Mouse (Mus musculus): ENCODE data around the gene Ptpn1.

The Ptpn1 gene

DNA sequence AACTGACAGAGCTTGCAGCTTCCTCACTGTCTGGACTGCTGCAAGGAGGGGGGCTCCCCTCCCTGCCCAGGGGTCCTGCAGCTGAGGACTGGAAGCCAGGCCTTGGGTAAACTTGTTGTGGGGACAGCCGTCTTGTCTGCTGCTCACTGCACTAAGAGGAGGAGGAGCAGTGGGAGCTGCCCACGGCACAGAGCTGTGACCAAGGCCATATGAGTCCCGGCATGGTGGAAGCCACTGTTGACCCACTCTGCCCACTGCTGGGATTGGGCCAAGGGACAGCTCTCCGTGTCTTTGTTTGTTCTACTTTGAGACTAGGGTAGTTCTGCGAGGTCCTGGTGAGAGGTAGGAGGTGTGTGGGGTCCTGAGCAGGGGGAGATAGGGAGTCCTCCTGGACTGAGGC, 40.3 kb downstream of the Ptpn1 start:
- 58% methylated on average over 5 of the region's 5 CpGs for WGBS

GRCm38 (mm10) chr2:167972809-167973208, 41.0 kb downstream of the Ptpn1 start:
- 21% methylated on average over 1 of the region's 1 CpGs for WGBS

GRCm38 (mm10) chr2:167975746-167976145, 43.9 kb downstream of the Ptpn1 start:
- 76% methylated on average over 12 of the region's 12 CpGs for WGBS

DNA sequence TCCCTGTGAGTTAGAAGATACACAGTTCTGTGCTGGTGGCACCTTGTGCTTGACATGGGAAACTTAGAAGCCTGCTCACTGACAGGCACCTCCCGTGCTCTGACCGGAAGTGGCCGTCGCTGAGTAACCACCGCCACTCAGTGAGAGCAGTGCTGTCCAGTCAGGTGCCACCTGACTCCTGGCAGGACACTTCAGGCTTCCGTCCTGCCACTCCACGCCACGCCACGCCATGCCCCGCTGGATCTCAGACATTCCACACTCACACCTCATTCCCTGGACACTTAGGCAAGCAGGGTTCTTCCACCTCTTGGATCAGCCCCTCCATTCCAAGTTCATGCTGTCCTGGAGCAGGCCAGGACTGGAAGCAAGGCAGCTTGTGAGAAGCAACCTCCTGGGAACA, 46.4 kb downstream of the Ptpn1 start:
- 91% methylated on average over 10 of the region's 10 CpGs for WGBS

- 83% methylated on average over 10 of the region's 10 CpGs for WGBS
Observed at GRCm38 (mm10) chr2:167980391-167980790, 48.5 kb downstream of the Ptpn1 start.

DNA sequence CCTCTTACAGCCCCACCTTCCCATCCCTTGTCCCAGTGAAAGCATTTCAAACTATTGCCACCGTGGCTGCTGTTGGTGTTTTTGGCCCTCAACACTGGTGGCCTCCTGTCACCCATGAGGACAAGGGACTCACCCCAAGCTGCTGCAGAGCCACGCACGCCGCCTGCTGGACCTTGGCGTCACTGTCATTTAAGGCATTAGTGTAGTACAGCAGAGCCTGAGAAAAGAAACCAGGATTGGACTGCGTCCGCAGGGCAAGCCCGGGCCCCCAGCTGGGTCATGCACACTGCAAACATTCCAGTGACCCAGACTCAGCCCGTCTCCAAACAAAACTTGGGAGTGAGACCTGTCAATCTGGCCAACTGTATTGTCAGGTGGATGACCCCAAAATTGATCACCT, 50.8 kb downstream of the Ptpn1 start:
- 72% methylated on average over 9 of the region's 9 CpGs for WGBS

GRCm38 (mm10) chr2:167984371-167984770, 52.5 kb downstream of the Ptpn1 start:
- WGBS: 81% methylated on average over 5 of the region's 5 CpGs

DNA sequence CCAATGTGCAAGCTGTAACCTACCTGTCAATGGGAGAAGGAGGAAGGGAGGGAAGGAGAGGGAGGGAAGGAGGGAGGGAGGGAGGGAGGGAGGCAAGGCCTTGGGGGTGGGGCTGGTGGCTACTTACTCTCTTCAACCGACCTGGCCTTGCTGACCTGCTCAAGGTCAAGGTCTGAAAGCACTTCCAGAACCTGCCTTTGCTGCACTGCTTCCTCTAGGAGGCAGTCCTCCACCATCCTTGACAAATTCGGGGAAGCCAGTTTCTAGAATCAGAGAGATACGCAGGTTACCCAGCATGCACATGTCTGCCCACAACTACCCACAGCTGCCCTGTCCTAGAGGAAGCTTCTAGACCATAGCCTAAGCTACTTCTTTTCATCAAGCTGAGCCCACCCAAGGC, 53.1 kb downstream of the Ptpn1 start:
- 58% methylated on average over 3 of the region's 3 CpGs for WGBS

- WGBS: 26% methylated on average over 7 of the region's 7 CpGs
Observed at GRCm38 (mm10) chr2:167986762-167987161, 54.9 kb downstream of the Ptpn1 start.

GRCm38 (mm10) chr2:167987640-167988039, 55.8 kb downstream of the Ptpn1 start:
- WGBS: 82% methylated on average over 12 of the region's 12 CpGs

DNA sequence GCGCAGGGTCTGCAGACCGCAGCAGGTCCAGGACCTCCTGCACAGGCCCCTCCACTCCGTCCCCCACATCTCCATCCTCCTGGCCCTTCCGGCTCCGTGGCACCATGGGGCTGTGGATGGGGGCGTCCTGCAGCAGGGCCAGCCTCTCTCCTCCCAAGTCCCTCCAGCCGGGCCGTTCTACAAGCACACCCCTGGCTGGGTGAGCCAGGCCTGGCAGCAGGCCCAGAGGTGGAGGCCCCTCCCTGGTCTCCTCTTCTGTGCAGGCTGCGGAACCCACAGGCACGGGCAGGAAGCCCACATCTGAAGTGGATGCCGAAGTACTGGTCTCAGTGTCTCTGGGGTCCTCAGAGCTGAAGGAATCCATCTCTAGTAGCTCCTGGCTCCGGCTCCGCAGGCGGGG, 57.5 kb downstream of the Ptpn1 start:
- WGBS: 57% methylated on average over 14 of the region's 14 CpGs

- WGBS: 86% methylated on average over 13 of the region's 13 CpGs
Observed at GRCm38 (mm10) chr2:167993260-167993659, 61.4 kb downstream of the Ptpn1 start.

GRCm38 (mm10) chr2:167995870-167996635, 64.2 kb downstream of the Ptpn1 start:
- 65% methylated on average over 19 of the region's 19 CpGs for WGBS

DNA sequence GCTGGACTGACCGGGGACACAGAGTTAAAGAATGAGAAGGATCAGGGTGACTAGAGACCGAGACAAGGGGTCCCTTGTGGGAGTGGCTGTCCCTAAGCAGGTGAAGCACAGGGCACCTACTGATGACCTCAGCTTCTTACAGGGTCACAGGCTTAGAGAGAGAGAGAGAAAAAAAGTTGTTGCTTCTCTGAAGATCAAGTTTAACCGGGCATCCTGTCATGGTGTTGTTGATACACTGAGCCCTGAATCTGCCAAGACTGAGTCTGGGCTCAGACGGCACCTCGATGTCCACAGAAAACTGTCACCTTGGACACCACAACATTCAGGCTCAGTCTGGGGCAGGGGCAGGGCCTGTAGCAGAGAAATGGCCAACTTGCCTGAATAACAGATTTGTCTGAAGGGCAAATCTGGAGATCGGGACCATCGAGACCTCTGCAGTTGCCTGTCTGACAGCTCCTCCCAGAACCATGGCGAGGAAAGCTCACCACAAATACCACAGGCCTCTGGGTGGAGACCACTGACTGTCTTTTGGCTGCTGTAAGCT, 64.9 kb downstream of the Ptpn1 start:
- 66% methylated on average over 8 of the region's 8 CpGs for WGBS

GRCm38 (mm10) chr2:167997562-167997961, 65.7 kb downstream of the Ptpn1 start:
- 84% methylated on average over 3 of the region's 3 CpGs for WGBS

GRCm38 (mm10) chr2:167999145-167999743, 67.4 kb downstream of the Ptpn1 start:
- WGBS: 70% methylated on average over 3 of the region's 3 CpGs

- 74% methylated on average over 4 of the region's 4 CpGs for WGBS
Observed at GRCm38 (mm10) chr2:168002188-168002587, 70.3 kb downstream of the Ptpn1 start.

- 82% methylated on average over 2 of the region's 2 CpGs for WGBS
Observed at GRCm38 (mm10) chr2:168002884-168003283, 71.0 kb downstream of the Ptpn1 start.

DNA sequence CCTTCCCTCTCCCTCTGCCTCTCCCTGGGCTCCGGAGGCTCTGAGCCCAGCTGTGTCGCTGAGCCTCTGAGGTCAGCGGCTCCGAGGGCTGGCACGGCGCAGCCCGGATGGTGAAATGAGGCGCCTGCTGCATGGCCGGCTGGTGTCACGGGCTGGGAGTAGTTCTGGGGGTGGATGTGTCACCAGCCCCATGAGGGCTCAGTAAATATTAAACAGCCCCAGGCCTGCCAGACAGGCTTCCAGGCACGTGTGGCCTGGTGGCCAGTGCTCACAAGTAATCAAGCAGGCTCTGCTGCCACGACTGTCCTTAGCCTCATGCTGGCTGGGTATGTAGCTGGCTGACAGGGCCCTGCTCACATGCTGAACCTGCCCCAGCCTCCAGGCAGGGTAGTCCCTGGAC, 71.6 kb downstream of the Ptpn1 start:
- 79% methylated on average over 12 of the region's 12 CpGs for WGBS

DNA sequence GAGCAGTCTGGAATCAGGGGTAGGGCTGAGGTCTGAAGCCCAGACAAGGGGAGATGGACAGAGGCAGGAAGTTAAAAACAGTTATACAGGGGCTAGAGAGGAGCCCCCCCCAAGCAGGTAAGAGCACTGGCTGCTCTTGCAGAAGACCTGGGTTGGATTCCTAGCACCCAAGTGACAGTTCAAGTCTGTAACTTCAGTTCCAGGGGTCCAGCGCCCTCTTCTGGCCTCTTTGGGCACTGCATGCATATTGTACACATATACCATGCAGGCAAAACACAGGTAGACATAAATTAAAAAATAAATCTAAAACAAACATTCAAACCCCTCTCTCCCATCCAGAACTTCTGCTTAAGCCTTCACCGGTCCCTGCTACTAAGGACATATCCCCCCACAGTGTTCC, 72.5 kb downstream of the Ptpn1 start:
- 60% methylated on average over 2 of the region's 2 CpGs for WGBS

DNA sequence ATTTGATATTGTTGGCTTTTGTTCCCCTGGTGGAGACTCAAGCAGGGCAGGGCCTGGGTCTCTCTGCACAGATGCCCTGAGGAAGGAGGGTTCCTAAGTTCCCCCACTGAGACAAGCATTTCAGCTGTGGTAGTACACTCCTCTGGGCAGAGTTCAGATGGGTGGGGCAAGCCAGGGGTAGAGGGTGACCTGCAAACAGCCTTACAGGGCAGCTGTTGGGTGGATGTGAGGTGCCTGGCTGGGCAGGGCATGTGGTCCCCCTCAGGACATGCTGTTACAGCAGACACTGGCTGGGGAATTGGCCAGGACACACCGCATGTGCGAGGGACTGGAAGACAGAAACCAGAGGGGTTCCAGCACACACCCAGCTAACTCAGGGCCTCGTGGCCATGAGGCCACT, 73.1 kb downstream of the Ptpn1 start:
- WGBS: 93% methylated on average over 3 of the region's 3 CpGs

DNA sequence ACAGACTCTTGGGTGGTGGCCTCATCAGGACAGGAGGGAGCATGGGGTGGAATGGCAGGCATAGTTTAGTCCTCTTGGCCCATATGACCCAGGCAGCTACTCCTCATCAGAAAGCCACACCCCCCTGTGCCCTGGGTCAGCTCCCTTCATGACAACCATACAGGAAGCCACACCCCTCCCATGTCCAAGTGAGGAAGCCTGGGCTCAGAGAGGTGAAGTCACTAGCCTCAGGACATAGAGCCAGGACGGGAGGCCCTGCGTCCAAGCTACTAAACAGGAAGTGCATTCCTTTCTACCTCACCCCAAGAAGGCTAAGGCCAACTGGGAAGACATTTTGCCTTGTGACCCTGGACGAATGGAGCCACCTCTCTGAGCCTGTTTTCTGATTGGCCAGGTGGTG, 73.8 kb downstream of the Ptpn1 start:
- WGBS: 73% methylated on average over 3 of the region's 3 CpGs

- WGBS: 93% methylated on average over 6 of the region's 6 CpGs
Observed at GRCm38 (mm10) chr2:168006489-168006888, 74.6 kb downstream of the Ptpn1 start.
